Mouse (Mus musculus) C2C12 (cell line): ENCODE measurements around the gene Rabl6.

ENCODE experiments used
- CTCF ChIP-seq: IDR thresholded peaks from one replicate; pipeline ENCODE4 v1.5.1; 2011; ENCODE audit not compliant: control insufficient read depth, insufficient read depth, insufficient read length
- FOSL1 ChIP-seq: IDR thresholded peaks from one replicate; pipeline ENCODE4 v1.8.0; 2011; ENCODE audit warnings: mild to moderate bottlenecking, low read length; ENCODE audit not compliant: poor library complexity, insufficient read depth, severe bottlenecking
- MAX ChIP-seq: IDR thresholded peaks from one replicate; pipeline ENCODE4 v1.6.1; 2011; ENCODE audit warnings: mild to moderate bottlenecking, control low read depth
- MYOD1 ChIP-seq: IDR thresholded peaks from one replicate; pipeline ENCODE4 v1.6.1; 2011; ENCODE audit warnings: low read depth; ENCODE audit not compliant: control insufficient read depth, insufficient read length
- USF1 ChIP-seq: IDR thresholded peaks from one replicate; pipeline ENCODE4 v1.6.1; 2011; ENCODE audit warnings: low read depth, mild to moderate bottlenecking, control low read depth, moderate library complexity

GRCm38 (mm10) chr2:25549021-25549991, 59.0 kb downstream of the Rabl6 start:
- TF ChIP-seq CTCF: no peak
- peak; percentile 34 for TF ChIP-seq MAX
- TF ChIP-seq FOSL1: no peak
- peak; percentile 29 for TF ChIP-seq USF1
- TF ChIP-seq MYOD1: peak; percentile 25
